Mouse (Mus musculus) myocyte (in vitro differentiated cells): ENCODE results near the gene Tmem259. TPM values are rescaled to one million over a fixed set of nuclear protein-coding genes. Genes with fewer than 3 reads are reported as not detected.

ENCODE experiments used
- H3K27me3 ChIP-seq: one replicate; pipeline ENCODE4 v1.6.1; 2011; ENCODE audit not compliant: control insufficient read depth, insufficient read depth, insufficient read length
- H3K36me3 ChIP-seq: one replicate; pipeline ENCODE4 v1.6.1; 2011; ENCODE audit not compliant: control insufficient read depth, insufficient read depth
- H3K4me2 ChIP-seq: one replicate; pipeline ENCODE4 v1.6.1; 2011; ENCODE audit warnings: low read depth, control low read depth
- H3K4me3 ChIP-seq: one replicate; pipeline ENCODE4 v1.5.1; 2011; ENCODE audit warnings: mild to moderate bottlenecking, control low read depth, moderate library complexity
- H3K79me2 ChIP-seq: one replicate; pipeline ENCODE4 v1.6.1; 2011; ENCODE audit not compliant: control insufficient read depth, insufficient read depth
- H3ac ChIP-seq: one replicate; pipeline ENCODE4 v1.6.1; 2011; ENCODE audit not compliant: control insufficient read depth, insufficient read length
- E2F4 ChIP-seq: IDR thresholded peaks from one replicate; pipeline ENCODE4 v1.6.1; 2011; ENCODE audit warnings: mild to moderate bottlenecking, control low read depth, moderate library complexity; ENCODE audit not compliant: insufficient read depth
- SRF ChIP-seq: IDR thresholded peaks from one replicate; pipeline ENCODE4 v1.6.1; 2011; ENCODE audit warnings: low read depth; ENCODE audit not compliant: control insufficient read depth, insufficient read length
- TCF3 ChIP-seq: IDR thresholded peaks from one replicate; pipeline ENCODE4 v1.6.1; 2011; ENCODE audit warnings: low read depth, control low read depth; ENCODE audit not compliant: insufficient read length
- USF1 ChIP-seq: IDR thresholded peaks from one replicate; pipeline ENCODE4 v1.6.1; 2011; ENCODE audit warnings: low read depth, mild to moderate bottlenecking, control low read depth, moderate library complexity
- polyA plus RNA-seq: library from polyadenylated mRNA; unstranded; fragments of >200 nt; fragmentation: generic; extraction: Trizol; gene quantifications from one replicate; pipeline ENCODE4 v1.2.1, GENCODE M21; 2012; ENCODE audit warnings: missing spikeins

Tmem259 gene
- polyA plus RNA-seq, 1 experiment = 152 TPM

DNA sequence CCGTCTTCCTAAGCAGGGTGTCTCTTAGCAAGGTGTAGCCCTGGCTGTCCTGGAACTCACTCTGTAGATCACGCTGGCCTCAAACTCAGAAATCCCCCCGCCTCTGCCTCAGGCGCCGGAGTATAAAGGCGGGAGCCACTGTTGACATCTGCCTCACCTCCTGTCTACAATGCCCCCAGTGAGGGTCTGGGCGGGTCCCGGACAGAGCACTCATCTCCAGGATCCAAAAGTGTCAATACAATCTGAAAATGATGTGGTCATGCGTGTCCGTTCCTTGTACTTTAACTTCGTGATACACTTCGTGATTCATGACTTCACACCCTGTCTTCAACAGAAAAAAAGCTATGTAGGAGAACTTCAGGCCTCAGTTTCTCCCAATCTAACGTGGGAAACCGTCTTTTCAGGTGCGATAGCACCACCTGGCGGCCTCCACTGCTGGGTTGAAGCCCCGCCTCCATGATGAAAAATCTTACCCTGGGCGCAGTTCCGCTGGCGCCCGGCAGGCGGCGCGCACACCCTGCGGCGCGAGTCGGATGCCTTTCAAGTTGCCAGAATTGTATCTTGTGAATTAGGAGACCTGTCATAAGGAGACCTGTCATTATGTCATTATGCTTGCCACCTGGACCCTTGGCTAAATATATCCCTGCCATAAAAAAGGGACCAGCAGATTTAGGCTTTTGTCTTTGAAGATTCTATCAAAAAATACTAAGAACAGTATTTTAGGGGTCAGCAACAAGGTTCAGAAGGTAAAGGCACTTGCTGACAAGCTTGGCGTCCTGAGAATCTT lies 58.9 kb downstream of the Tmem259 start:
- TF ChIP-seq SRF (no peak), USF1 (no peak), E2F4 (no peak), TCF3 (no peak)
- peaks cover 17% of the 10 kb centered on the region for H3K27me3 ChIP-seq
- peaks cover 4% of the 10 kb centered on the region for H3K79me2 ChIP-seq
- H3K4me3 ChIP-seq = peak overlapping the region; percentile 96
- no peak overlapping the region for H3ac ChIP-seq
- H3K4me2 ChIP-seq = peak overlapping the region; percentile 99
- H3K36me3 ChIP-seq = no peaks in the 10 kb centered on the region

Other genes with a start within 250 kb of the Tmem259 start
- 82.3 TPM for gene Polrmt, start 237.7 kb downstream of the Tmem259 start, polyA plus RNA-seq
- 0.26 TPM for gene Fgf22, start 229.3 kb downstream of the Tmem259 start, polyA plus RNA-seq
- gene Rnf126, start 217.4 kb downstream of the Tmem259 start, polyA plus RNA-seq = 91.3 TPM
- 28.9 TPM for gene Fstl3, start 207.1 kb downstream of the Tmem259 start, polyA plus RNA-seq
- 0.07 TPM for gene Prss57, start 193.4 kb downstream of the Tmem259 start, polyA plus RNA-seq
- gene Palm, start 190.8 kb downstream of the Tmem259 start, polyA plus RNA-seq = 70.0 TPM
- 0.06 TPM for gene Misp, start 163.3 kb downstream of the Tmem259 start, polyA plus RNA-seq
- gene Ptbp1, start 129.9 kb downstream of the Tmem259 start, polyA plus RNA-seq = 158 TPM
- 0.22 TPM for gene Prtn3, start 109.9 kb downstream of the Tmem259 start, polyA plus RNA-seq
- gene Plppr3, start 109.7 kb downstream of the Tmem259 start, polyA plus RNA-seq = 5.4 TPM
- gene Elane, start 98.1 kb downstream of the Tmem259 start, polyA plus RNA-seq = not detected
- gene Cfd, start 93.5 kb downstream of the Tmem259 start, polyA plus RNA-seq = not detected
- gene Med16, start 75.4 kb downstream of the Tmem259 start, polyA plus RNA-seq = 31.4 TPM
- gene Gm26602, start 73.5 kb downstream of the Tmem259 start, polyA plus RNA-seq = not detected
- gene Kiss1r, start 67.4 kb downstream of the Tmem259 start, polyA plus RNA-seq = 0.59 TPM
- 69.0 TPM for gene R3hdm4, start 63.1 kb downstream of the Tmem259 start, polyA plus RNA-seq
- 1.2 TPM for gene Arid3a, start 57.3 kb downstream of the Tmem259 start, polyA plus RNA-seq
- 35.1 TPM for gene Wdr18, start 24.2 kb downstream of the Tmem259 start, polyA plus RNA-seq
- 0.73 TPM for gene Grin3b, start 13.6 kb downstream of the Tmem259 start, polyA plus RNA-seq
- 109 TPM for gene Cnn2, start 4.3 kb upstream of the Tmem259 start, polyA plus RNA-seq
- gene Abca7, start 12.2 kb upstream of the Tmem259 start, polyA plus RNA-seq = 15.6 TPM
- gene Arhgap45, start 32.3 kb upstream of the Tmem259 start, polyA plus RNA-seq = 0.53 TPM
- gene Polr2e, start 55.5 kb upstream of the Tmem259 start, polyA plus RNA-seq = 209 TPM
- gene Gpx4, start 62.8 kb upstream of the Tmem259 start, polyA plus RNA-seq = 1,278 TPM
- 44.6 TPM for gene Sbno2, start 121.2 kb upstream of the Tmem259 start, polyA plus RNA-seq
- 150 TPM for gene Stk11, start 131.5 kb upstream of the Tmem259 start, polyA plus RNA-seq
- gene Atp5d, start 154.3 kb upstream of the Tmem259 start, polyA plus RNA-seq = 1,163 TPM
- 10.0 TPM for gene Cbarp, start 156.5 kb upstream of the Tmem259 start, polyA plus RNA-seq
- 131 TPM for gene Midn, start 163.9 kb upstream of the Tmem259 start, polyA plus RNA-seq
- 54.2 TPM for gene Cirbp, start 181.7 kb upstream of the Tmem259 start, polyA plus RNA-seq
- gene 1600002K03Rik, start 188.6 kb upstream of the Tmem259 start, polyA plus RNA-seq = 23.5 TPM
- 3.6 TPM for gene Efna2, start 195.2 kb upstream of the Tmem259 start, polyA plus RNA-seq
- gene Mum1, start 242.1 kb upstream of the Tmem259 start, polyA plus RNA-seq = 30.7 TPM